Mouse (Mus musculus) olfactory bulb, adult 2 months (tissue): ENCODE results near the gene 4930432M17Rik.

Experiments used
- CTCF ChIP-seq: fragments of 200-500 bp; IDR thresholded peaks from 2 replicates; pipeline ENCODE4 v1.5.1; 2012; ENCODE audit warnings: low read depth, mild to moderate bottlenecking, low read length, moderate library complexity; ENCODE audit not compliant: insufficient read depth
- POLR2A ChIP-seq: fragments of 200-500 bp; IDR thresholded peaks from 2 replicates; pipeline ENCODE4 v1.6.1; 2012; ENCODE audit warnings: mild to moderate bottlenecking, low read depth, low read length, moderate library complexity; ENCODE audit not compliant: insufficient read depth

- no peak for TF ChIP-seq POLR2A
- no peak for TF ChIP-seq CTCF
These were observed 14.0 kb downstream of the 4930432M17Rik start for GRCm38 (mm10) chr3:121684552-121684951.
